ENCODE assay signal across 8 mouse cellular contexts in genomic region chr7:44996672-44997071, GRCm38 (mm10). TPM values are rescaled to one million over a fixed set of nuclear protein-coding genes. Genes with fewer than 3 reads are reported as not detected.
DNase-seq lines count a peak whose midpoint lies in the region; ATAC-seq and TF ChIP-seq lines count a peak whose summit lies in the region.

No protein-coding gene starts in this region.

- no peaks in the 10 kb centered on the region for H3K9me3 ChIP-seq in embryonic facial prominence, embryonic 13.5 days
- no peaks in the 10 kb centered on the region for H3K9me3 ChIP-seq in hindbrain, embryonic 16.5 days (ENCODE audit: control insufficient read depth, low read length)
- H3K9me3 ChIP-seq in midbrain, embryonic 16.5 days (replicated peaks; ENCODE audit: control insufficient read depth, low read length, poor library complexity, severe bottlenecking), result no peaks in the 10 kb centered on the region

- H3K4me1 ChIP-seq in embryonic facial prominence, embryonic 13.5 days, result peaks cover 27% of the 10 kb centered on the region
- H3K4me1 ChIP-seq in hindbrain, embryonic 16.5 days (ENCODE audit: control insufficient read depth, insufficient read depth, low read depth, low read length), result peaks cover 16% of the 10 kb centered on the region
- peaks cover 19% of the 10 kb centered on the region for H3K4me1 ChIP-seq in midbrain, embryonic 16.5 days (ENCODE audit: control insufficient read depth, insufficient read depth, low read length)

- H3K27me3 ChIP-seq in embryonic facial prominence, embryonic 13.5 days, result no peaks in the 10 kb centered on the region
- H3K27me3 ChIP-seq in hindbrain, embryonic 16.5 days (replicated peaks; ENCODE audit: control insufficient read depth, insufficient read depth, low read length), result no peaks in the 10 kb centered on the region
- no peaks in the 10 kb centered on the region for H3K27me3 ChIP-seq in midbrain, embryonic 16.5 days (ENCODE audit: control insufficient read depth, insufficient read depth, low read depth, low read length)

- 15% methylated on average over 10 of the region's 10 CpGs for WGBS in embryonic facial prominence, embryonic 13.5 days
- WGBS in hindbrain, embryonic 16.5 days, result 18% methylated on average over 10 of the region's 10 CpGs
- WGBS in midbrain, embryonic 16.5 days, result 13% methylated on average over 10 of the region's 10 CpGs

- peak overlapping the region; percentile 92 for H3K9ac ChIP-seq in embryonic facial prominence, embryonic 13.5 days
- peak overlapping the region; percentile 24; the same call in 1 of the 2 replicates for H3K9ac ChIP-seq in hindbrain, embryonic 16.5 days (ENCODE audit: low read depth, low read length)
- H3K9ac ChIP-seq in midbrain, embryonic 16.5 days (ENCODE audit: low read depth, low read length), result 0 out of 2 replicates have a peak overlapping the region, but pooled peaks have one; percentile 23

- intact Hi-C loops in left cerebral cortex, adult 2 months (cut with DNase I), result no loop called here
- intact Hi-C loops in left cerebral cortex, postnatal 4 days (cut with DNase I), result no loop called here
- intact Hi-C loops in left cerebral cortex, postnatal 36 days (cut with DNase I), result loop anchor here (2.0 kb wide), 1 partner anchor 20 kb away; the partner anchor contains the start of genes Rras and Scaf1
- intact Hi-C loops in left cerebral cortex, postnatal 25 days (cut with DNase I), result no loop called here

- peak overlapping the region; percentile 76 for H3K4me3 ChIP-seq in left cerebral cortex, adult 2 months
- H3K4me3 ChIP-seq in embryonic facial prominence, embryonic 13.5 days, result peak overlapping the region; percentile 73
- H3K4me3 ChIP-seq in hindbrain, embryonic 16.5 days (ENCODE audit: low read length), result peak overlapping the region; percentile 65
- H3K4me3 ChIP-seq in midbrain, embryonic 16.5 days (ENCODE audit: low read depth, low read length), result peak overlapping the region; percentile 64

- peaks cover 66% of the 10 kb centered on the region for H3K36me3 ChIP-seq in embryonic facial prominence, embryonic 13.5 days
- peaks cover 14% of the 10 kb centered on the region for H3K36me3 ChIP-seq in hindbrain, embryonic 16.5 days (ENCODE audit: control insufficient read depth, insufficient read depth, low read length)
- H3K36me3 ChIP-seq in midbrain, embryonic 16.5 days (ENCODE audit: control insufficient read depth, insufficient read depth, low read length), result peaks cover 9% of the 10 kb centered on the region

- no peak for DNase-seq in left cerebral cortex, adult 2 months (ENCODE audit: extremely low spot score in 1 of 2, low spot score in 2 of 2)
- no peak for DNase-seq in left cerebral cortex, postnatal 4 days
- no peak for DNase-seq in left cerebral cortex, postnatal 36 days (ENCODE audit: low spot score in 2 of 2)
- DNase-seq in gastrocnemius, adult 18-20 months (ENCODE audit: low spot score), result no peak
- DNase-seq in left cerebral cortex, postnatal 25 days (ENCODE audit: low spot score in 2 of 2), result no peak

- ATAC-seq in embryonic facial prominence, embryonic 13.5 days (ENCODE audit: insufficient number of reproducible peaks, insufficient read depth, low FRiP score, low TSS enrichment, low read depth), result no peak
- no peak for ATAC-seq in hindbrain, embryonic 16.5 days
- ATAC-seq in midbrain, embryonic 16.5 days, result no peak

- peak overlapping the region; percentile 95 for H3K4me2 ChIP-seq in embryonic facial prominence, embryonic 13.5 days
- peak overlapping the region; percentile 63 for H3K4me2 ChIP-seq in hindbrain, embryonic 16.5 days (ENCODE audit: low read length)
- H3K4me2 ChIP-seq in midbrain, embryonic 16.5 days (ENCODE audit: low read length), result peak overlapping the region; percentile 90

- no peak overlapping the region for H3K27ac ChIP-seq in left cerebral cortex, adult 2 months
- peak overlapping the region; percentile 89 for H3K27ac ChIP-seq in embryonic facial prominence, embryonic 13.5 days
- H3K27ac ChIP-seq in hindbrain, embryonic 16.5 days (ENCODE audit: low read depth, low read length), result 0 out of 2 replicates have a peak overlapping the region, but pooled peaks have one; percentile 32
- H3K27ac ChIP-seq in midbrain, embryonic 16.5 days (ENCODE audit: low read length), result no peak overlapping the region

- TF ChIP-seq CTCF in left cerebral cortex, adult 2 months (IDR thresholded peaks at IDR 0.05), result no peak

RNA-seq across cellular contexts. Expression of gene Irf3, which starts 0.8 kb away (rescaled TPM):
- 10 to 100 TPM; 36.4 to 36.9 TPM for total RNA-seq in left cerebral cortex, adult 2 months (2021)
- 10 to 100 TPM; 34.8 to 37.9 TPM for total RNA-seq in left cerebral cortex, postnatal 4 days (2021)
- polyA plus RNA-seq in embryonic facial prominence, embryonic 13.5 days (2015; fragmentation: Nextera tagmentation; extraction: Ambion mirVana), result 92.0 and 99.7 TPM in 2 replicates
- polyA plus RNA-seq in hindbrain, embryonic 16.5 days (2015; fragmentation: Nextera tagmentation; extraction: Ambion mirVana), result 63.5 and 65.4 TPM in 2 replicates
- polyA plus RNA-seq in midbrain, embryonic 16.5 days (2015; fragmentation: Nextera tagmentation; extraction: Ambion mirVana), result 52.3 and 53.6 TPM in 2 replicates
- 10 to 100 TPM; 29.2 to 38.7 TPM for total RNA-seq in left cerebral cortex, postnatal 36 days (2021)
- total RNA-seq in gastrocnemius, adult 18-20 months (2021), result 10 to 100 TPM; 15.0 to 19.1 TPM
- total RNA-seq in left cerebral cortex, postnatal 25 days (2021), result 10 to 100 TPM; 31.4 to 42.7 TPM

RNA-seq across cellular contexts. Expression of gene Bcl2l12, which starts 1.8 kb away (rescaled TPM):
- 1 to 10 TPM; 3.0 to 3.8 TPM for total RNA-seq in left cerebral cortex, adult 2 months (2021)
- 1 to 10 TPM; 4.4 to 4.7 TPM for total RNA-seq in left cerebral cortex, postnatal 4 days (2021)
- polyA plus RNA-seq in embryonic facial prominence, embryonic 13.5 days (2015; fragmentation: Nextera tagmentation; extraction: Ambion mirVana), result 73.6 and 83.2 TPM in 2 replicates
- polyA plus RNA-seq in hindbrain, embryonic 16.5 days (2015; fragmentation: Nextera tagmentation; extraction: Ambion mirVana), result 10.2 and 15.7 TPM in 2 replicates
- 7.0 and 8.3 TPM in 2 replicates for polyA plus RNA-seq in midbrain, embryonic 16.5 days (2015; fragmentation: Nextera tagmentation; extraction: Ambion mirVana)
- total RNA-seq in left cerebral cortex, postnatal 36 days (2021), result 1 to 10 TPM; 1.8 to 2.6 TPM
- total RNA-seq in gastrocnemius, adult 18-20 months (2021), result 1 to 10 TPM; 8.4 to 8.5 TPM
- 1 to 10 TPM; 2.7 TPM for total RNA-seq in left cerebral cortex, postnatal 25 days (2021)

RNA-seq across cellular contexts. Expression of gene Prmt1, which starts 10.3 kb away (rescaled TPM):
- 100 to 1,000 TPM; 143 to 150 TPM for total RNA-seq in left cerebral cortex, adult 2 months (2021)
- total RNA-seq in left cerebral cortex, postnatal 4 days (2021), result 100 to 1,000 TPM; 485 to 487 TPM
- 534 and 684 TPM in 2 replicates for polyA plus RNA-seq in embryonic facial prominence, embryonic 13.5 days (2015; fragmentation: Nextera tagmentation; extraction: Ambion mirVana)
- 629 and 637 TPM in 2 replicates for polyA plus RNA-seq in hindbrain, embryonic 16.5 days (2015; fragmentation: Nextera tagmentation; extraction: Ambion mirVana)
- 671 and 697 TPM in 2 replicates for polyA plus RNA-seq in midbrain, embryonic 16.5 days (2015; fragmentation: Nextera tagmentation; extraction: Ambion mirVana)
- total RNA-seq in left cerebral cortex, postnatal 36 days (2021), result 100 to 1,000 TPM; 143 to 145 TPM
- 100 to 1,000 TPM; 119 to 139 TPM for total RNA-seq in gastrocnemius, adult 18-20 months (2021)
- 100 to 1,000 TPM; 140 to 163 TPM for total RNA-seq in left cerebral cortex, postnatal 25 days (2021)

RNA-seq across cellular contexts. Expression of gene Scaf1, which starts 19.5 kb away (rescaled TPM):
- total RNA-seq in left cerebral cortex, adult 2 months (2021), result 100 to 1,000 TPM; 170 to 181 TPM
- total RNA-seq in left cerebral cortex, postnatal 4 days (2021), result 100 to 1,000 TPM; 154 TPM
- 38.6 and 40.2 TPM in 2 replicates for polyA plus RNA-seq in embryonic facial prominence, embryonic 13.5 days (2015; fragmentation: Nextera tagmentation; extraction: Ambion mirVana)
- polyA plus RNA-seq in hindbrain, embryonic 16.5 days (2015; fragmentation: Nextera tagmentation; extraction: Ambion mirVana), result 38.6 and 47.1 TPM in 2 replicates
- polyA plus RNA-seq in midbrain, embryonic 16.5 days (2015; fragmentation: Nextera tagmentation; extraction: Ambion mirVana), result 42.4 and 47.8 TPM in 2 replicates
- 100 to 1,000 TPM; 174 to 177 TPM for total RNA-seq in left cerebral cortex, postnatal 36 days (2021)
- total RNA-seq in gastrocnemius, adult 18-20 months (2021), result 10 to 100 TPM; 41.3 to 46.2 TPM
- 100 to 1,000 TPM; 161 to 163 TPM for total RNA-seq in left cerebral cortex, postnatal 25 days (2021)

RNA-seq across cellular contexts. Expression of gene Rras, which starts 21.1 kb away (rescaled TPM):
- 10 to 100 TPM; 11.8 to 12.2 TPM for total RNA-seq in left cerebral cortex, adult 2 months (2021)
- 1 to 10 TPM; 6.9 to 7.2 TPM for total RNA-seq in left cerebral cortex, postnatal 4 days (2021)
- 19.7 and 23.3 TPM in 2 replicates for polyA plus RNA-seq in embryonic facial prominence, embryonic 13.5 days (2015; fragmentation: Nextera tagmentation; extraction: Ambion mirVana)
- 13.1 and 16.7 TPM in 2 replicates for polyA plus RNA-seq in hindbrain, embryonic 16.5 days (2015; fragmentation: Nextera tagmentation; extraction: Ambion mirVana)
- polyA plus RNA-seq in midbrain, embryonic 16.5 days (2015; fragmentation: Nextera tagmentation; extraction: Ambion mirVana), result 12.2 and 12.4 TPM in 2 replicates
- 10 to 100 TPM; 12.9 to 13.9 TPM for total RNA-seq in left cerebral cortex, postnatal 36 days (2021)
- 10 to 100 TPM; 20.8 to 26.8 TPM for total RNA-seq in gastrocnemius, adult 18-20 months (2021)
- 10 to 100 TPM; 12.0 to 13.8 TPM for total RNA-seq in left cerebral cortex, postnatal 25 days (2021)

Comparison
In these comparisons a context has a peak if more than half of its experiments do, and no peak if none do; other contexts are left out.
1. H3K27ac ChIP-seq: peak in embryonic facial prominence, embryonic 13.5 days (single experiment) and hindbrain, embryonic 16.5 days (single experiment); none in left cerebral cortex, adult 2 months (single experiment) and midbrain, embryonic 16.5 days (single experiment).
2. H3K9ac ChIP-seq: peak in every context shown above with its lines; median percentile 92 in embryonic facial prominence, embryonic 13.5 days; 24 in hindbrain, embryonic 16.5 days; 23 in midbrain, embryonic 16.5 days.
3. Peak in every context shown above with its lines, with median percentiles within 50 percentile points of each other: H3K4me3 ChIP-seq and H3K4me2 ChIP-seq.